Mouse (Mus musculus): ENCODE data around the gene Dnaja3. TPM values are rescaled to one million over a fixed set of nuclear protein-coding genes. Genes with fewer than 3 reads are reported as not detected.

The Dnaja3 gene
- polyA plus RNA-seq, 1 experiment, result 18.3 TPM

DNA sequence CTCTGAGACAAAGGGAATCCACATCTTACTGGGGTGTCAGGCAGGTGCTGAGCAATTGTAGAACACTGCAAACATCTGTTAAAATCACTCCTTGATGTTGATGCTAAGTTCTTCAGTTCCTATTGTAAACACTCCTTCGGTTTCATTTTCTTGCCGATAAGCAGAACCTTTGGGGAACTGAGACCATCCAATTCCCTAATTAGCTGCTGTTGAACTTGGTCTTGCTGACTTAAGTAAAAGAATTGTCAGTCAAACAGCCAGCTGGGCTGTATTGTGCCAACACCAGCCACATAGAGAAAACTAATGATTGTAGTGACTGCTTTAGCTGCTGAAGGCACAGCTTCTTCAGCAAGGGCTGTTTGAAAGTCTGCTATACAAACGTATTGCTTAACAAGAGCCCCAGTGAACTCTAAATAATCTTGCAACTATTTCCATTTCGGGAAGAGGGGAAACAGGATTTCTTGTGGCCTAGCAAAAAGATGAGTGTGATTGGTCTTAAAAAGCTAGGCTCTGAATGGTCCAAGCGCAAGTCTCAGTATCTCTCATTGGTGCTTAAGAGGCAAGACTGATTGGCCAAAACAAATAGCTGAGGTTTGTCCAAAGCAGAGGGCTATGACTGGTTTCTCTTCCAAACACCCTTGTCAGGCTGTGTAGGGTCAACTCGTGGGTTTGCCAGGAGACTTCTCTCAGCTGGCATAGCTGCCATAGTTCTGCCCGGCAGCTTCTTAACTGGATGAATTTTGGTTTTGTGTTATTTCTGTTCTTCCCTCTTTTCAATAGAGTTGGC, 82.5 kb downstream of the Dnaja3 start:
- WGBS, result 46% methylated on average over 7 of the region's 7 CpGs
- no peaks in the 10 kb centered on the region for H3K36me3 ChIP-seq (ENCODE audit: control insufficient read depth, insufficient read depth, low read length)
- DNase-seq, result no peak
- no peaks in the 10 kb centered on the region for H3K27me3 ChIP-seq (ENCODE audit: control insufficient read depth, insufficient read depth, low read length)
- TF ChIP-seq CTCF (IDR thresholded peaks at IDR 0.05; ENCODE audit: borderline replicate concordance, control insufficient read depth, extremely low read depth, insufficient read depth, low read length, poor library complexity), result no peak
- TF ChIP-seq POLR2A (IDR thresholded peaks at IDR 0.05; ENCODE audit: control insufficient read depth, extremely low read depth, insufficient read depth, low read length, poor library complexity), result no peak
- H3K4me1 ChIP-seq (replicated peaks; ENCODE audit: control insufficient read depth, insufficient read depth, low read length), result peaks cover 18% of the 10 kb centered on the region
- peak overlapping the region; percentile 84 for H3K27ac ChIP-seq (ENCODE audit: control insufficient read depth, insufficient read depth, low read length)
- H3K4me3 ChIP-seq (ENCODE audit: control insufficient read depth, insufficient read depth, low read length), result no peak overlapping the region

DNA sequence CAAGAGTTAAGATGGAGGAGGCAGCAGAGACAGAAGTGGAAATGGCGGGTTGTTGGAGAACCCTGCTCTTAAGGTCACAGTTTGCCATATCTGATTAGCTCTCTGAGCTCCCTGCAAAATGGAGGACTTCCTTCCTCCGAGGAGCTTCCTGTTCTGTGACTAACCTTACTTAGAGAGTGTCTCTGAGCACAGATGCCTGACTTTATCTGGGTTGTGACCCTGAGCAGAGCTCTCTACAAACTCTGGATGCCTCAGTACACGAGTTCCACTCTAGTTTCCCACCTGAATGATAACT, 83.1 kb downstream of the Dnaja3 start:
- DNase-seq, result peak; percentile 19
- H3K27ac ChIP-seq (ENCODE audit: control insufficient read depth, insufficient read depth, low read length), result peak overlapping the region; percentile 57
- WGBS, result 44% methylated on average over 3 of the region's 3 CpGs
- no peaks in the 10 kb centered on the region for H3K27me3 ChIP-seq (ENCODE audit: control insufficient read depth, insufficient read depth, low read length)
- H3K36me3 ChIP-seq (ENCODE audit: control insufficient read depth, insufficient read depth, low read length), result no peaks in the 10 kb centered on the region
- no peak for TF ChIP-seq CTCF (IDR thresholded peaks at IDR 0.05; ENCODE audit: borderline replicate concordance, control insufficient read depth, extremely low read depth, insufficient read depth, low read length, poor library complexity)
- no peak for TF ChIP-seq POLR2A (IDR thresholded peaks at IDR 0.05; ENCODE audit: control insufficient read depth, extremely low read depth, insufficient read depth, low read length, poor library complexity)
- no peak overlapping the region for H3K4me3 ChIP-seq (ENCODE audit: control insufficient read depth, insufficient read depth, low read length)
- peaks cover 18% of the 10 kb centered on the region for H3K4me1 ChIP-seq (replicated peaks; ENCODE audit: control insufficient read depth, insufficient read depth, low read length)

DNA sequence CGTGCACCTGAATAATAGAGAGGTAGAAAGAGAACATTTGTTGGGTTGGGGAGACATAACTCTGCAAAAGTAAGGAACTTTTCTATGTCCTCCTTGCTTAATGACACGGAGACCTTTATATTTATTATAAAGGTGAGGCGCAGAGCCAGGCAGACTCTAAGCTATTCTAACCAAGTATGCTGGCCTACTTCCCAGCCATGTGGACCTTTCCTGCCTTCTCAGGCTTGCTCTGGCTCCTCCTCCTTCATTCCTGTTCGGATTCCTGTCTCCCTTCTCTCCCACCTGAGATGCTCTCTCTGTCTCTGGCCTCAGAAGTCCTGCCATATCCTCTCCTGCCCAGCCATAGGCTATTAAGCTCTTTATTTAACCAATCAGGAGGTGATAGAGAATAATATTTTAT, 85.5 kb downstream of the Dnaja3 start:
- Histone ChIP-seq H3K36me3 (ENCODE audit: control insufficient read depth, insufficient read depth, low read length) (no peaks in the 10 kb centered on the region), H3K27ac (ENCODE audit: control insufficient read depth, insufficient read depth, low read length) (no peak overlapping the region), H3K27me3 (ENCODE audit: control insufficient read depth, insufficient read depth, low read length) (no peaks in the 10 kb centered on the region), H3K4me1 (replicated peaks; ENCODE audit: control insufficient read depth, insufficient read depth, low read length) (peaks cover 21% of the 10 kb centered on the region), H3K4me3 (ENCODE audit: control insufficient read depth, insufficient read depth, low read length) (no peak overlapping the region)
- TF ChIP-seq CTCF (IDR thresholded peaks at IDR 0.05; ENCODE audit: borderline replicate concordance, control insufficient read depth, extremely low read depth, insufficient read depth, low read length, poor library complexity) (no peak), POLR2A (IDR thresholded peaks at IDR 0.05; ENCODE audit: control insufficient read depth, extremely low read depth, insufficient read depth, low read length, poor library complexity) (no peak)
- DNase-seq, result no peak
- WGBS, result 94% methylated on average over 4 of the region's 4 CpGs

DNA sequence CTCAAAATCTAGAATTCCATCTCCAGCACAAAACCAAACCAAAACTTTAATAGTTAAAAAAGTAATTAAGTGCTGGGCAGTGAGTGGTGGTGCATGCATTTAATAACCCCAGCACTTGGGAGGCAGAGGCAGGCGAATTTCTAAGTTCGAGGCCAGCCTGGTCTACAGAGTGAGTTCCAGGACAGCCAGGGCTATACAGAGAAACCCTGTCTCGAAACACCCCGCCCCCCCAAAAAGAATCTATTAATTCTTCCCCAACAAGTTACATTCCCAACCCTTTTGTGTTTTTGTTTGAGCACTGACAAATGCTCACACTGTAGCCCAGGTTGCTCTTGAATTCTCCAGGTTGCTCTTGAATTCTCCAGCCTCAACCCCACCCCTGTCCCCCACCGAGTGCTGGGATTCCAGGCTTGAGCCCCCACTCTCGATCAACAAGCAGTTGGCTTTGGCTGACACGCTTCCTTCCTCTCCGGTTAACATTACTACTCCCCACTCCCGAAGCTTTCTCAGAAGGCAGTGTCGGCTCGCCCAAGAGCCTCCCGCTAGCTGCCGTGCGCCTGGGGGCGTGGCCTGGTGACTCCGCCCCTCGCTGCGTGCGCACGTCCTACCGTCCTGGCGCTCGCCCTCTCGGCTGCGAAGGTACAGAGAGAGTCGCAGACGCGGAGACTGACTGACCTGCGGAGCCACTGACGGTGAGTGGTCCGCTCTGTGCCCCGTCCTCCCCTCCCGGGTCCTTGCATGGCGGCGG, 86.2 kb downstream of the Dnaja3 start, which contains the start of gene Hmox2:
TSS of gene Hmox2 (plus strand) at position 582 of the 748 bp plus-strand sequence.
- Histone ChIP-seq H3K4me3 (ENCODE audit: control insufficient read depth, insufficient read depth, low read length) (peak within 1 kb of the TSS; percentile 82), H3K27me3 (ENCODE audit: control insufficient read depth, insufficient read depth, low read length) (no peaks in the 10 kb centered on the region), H3K36me3 (ENCODE audit: control insufficient read depth, insufficient read depth, low read length) (no peaks in the 10 kb centered on the region), H3K4me1 (replicated peaks; ENCODE audit: control insufficient read depth, insufficient read depth, low read length) (peaks cover 21% of the 10 kb centered on the region), H3K27ac (ENCODE audit: control insufficient read depth, insufficient read depth, low read length) (peak within 1 kb of the TSS; percentile 70; the same call in 1 of the 2 replicates)
- 5% methylated on average over 35 of the region's 35 CpGs for WGBS
- TF ChIP-seq POLR2A (IDR thresholded peaks at IDR 0.05; ENCODE audit: control insufficient read depth, extremely low read depth, insufficient read depth, low read length, poor library complexity) (peak; percentile 85), CTCF (IDR thresholded peaks at IDR 0.05; ENCODE audit: borderline replicate concordance, control insufficient read depth, extremely low read depth, insufficient read depth, low read length, poor library complexity) (0 out of 2 replicates have a peak, but pooled peaks have one; percentile 30)
- peak; percentile 96 for DNase-seq

DNA sequence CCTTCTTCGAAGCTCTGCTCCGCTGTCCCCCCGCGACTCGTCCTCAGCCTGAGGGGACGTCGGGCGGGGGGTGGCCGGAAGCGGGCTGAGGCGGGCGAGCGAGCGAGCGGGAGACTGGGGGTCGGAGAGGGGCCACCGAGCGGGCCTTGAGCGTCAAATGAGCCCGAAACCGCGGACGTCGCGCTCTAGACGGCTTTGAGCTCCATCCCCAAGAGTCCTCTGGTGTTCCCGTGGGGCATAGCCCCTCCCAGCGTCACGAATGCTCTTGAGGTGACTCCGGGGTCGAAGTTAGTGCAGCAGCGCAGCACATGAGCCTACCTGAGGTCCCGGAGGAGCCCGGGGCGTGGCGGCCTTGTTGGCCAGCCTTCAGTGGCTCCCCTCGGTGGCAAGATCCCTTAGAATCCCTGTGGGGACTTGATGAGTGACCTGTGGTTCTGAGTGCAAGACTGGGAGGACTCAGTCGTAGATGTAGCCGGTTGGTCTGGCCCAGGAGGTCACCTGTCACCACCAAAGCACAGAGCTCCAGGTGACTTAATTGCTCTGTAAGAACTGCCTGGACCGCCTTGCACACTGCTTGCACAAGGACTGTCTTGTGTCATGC, 86.8 kb downstream of the Dnaja3 start:
- Histone ChIP-seq H3K4me3 (ENCODE audit: control insufficient read depth, insufficient read depth, low read length) (peak overlapping the region; percentile 82), H3K4me1 (replicated peaks; ENCODE audit: control insufficient read depth, insufficient read depth, low read length) (peaks cover 21% of the 10 kb centered on the region), H3K27me3 (ENCODE audit: control insufficient read depth, insufficient read depth, low read length) (no peaks in the 10 kb centered on the region), H3K36me3 (ENCODE audit: control insufficient read depth, insufficient read depth, low read length) (no peaks in the 10 kb centered on the region), H3K27ac (ENCODE audit: control insufficient read depth, insufficient read depth, low read length) (no peak overlapping the region)
- WGBS, result under 1% methylated on average over 40 of the region's 40 CpGs
- TF ChIP-seq CTCF (IDR thresholded peaks at IDR 0.05; ENCODE audit: borderline replicate concordance, control insufficient read depth, extremely low read depth, insufficient read depth, low read length, poor library complexity) (0 out of 2 replicates have a peak, but pooled peaks have one; percentile 5), POLR2A (IDR thresholded peaks at IDR 0.05; ENCODE audit: control insufficient read depth, extremely low read depth, insufficient read depth, low read length, poor library complexity) (no peak)
- no peak for DNase-seq

DNA sequence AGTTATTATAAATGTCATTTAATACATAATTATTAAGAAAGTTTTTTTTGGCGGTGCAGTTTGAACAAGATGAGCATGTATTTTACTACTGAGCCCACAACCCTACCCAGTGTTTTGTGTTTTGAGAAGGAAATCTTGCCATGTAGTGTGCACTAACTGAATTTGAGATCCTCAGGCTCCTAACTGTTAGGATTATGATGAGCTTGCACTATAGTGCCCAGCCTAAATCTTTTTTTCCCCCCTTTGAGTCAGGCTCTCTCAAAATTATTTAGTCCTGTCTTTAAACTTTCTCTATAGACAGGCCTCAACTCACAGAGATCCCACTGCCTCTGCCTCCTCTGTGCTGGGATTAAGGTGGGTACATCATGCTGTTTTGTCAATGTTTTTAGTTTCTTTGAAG, 87.7 kb downstream of the Dnaja3 start:
- H3K4me1 ChIP-seq (replicated peaks; ENCODE audit: control insufficient read depth, insufficient read depth, low read length), result peaks cover 20% of the 10 kb centered on the region
- H3K27ac ChIP-seq (ENCODE audit: control insufficient read depth, insufficient read depth, low read length), result no peak overlapping the region
- H3K4me3 ChIP-seq (ENCODE audit: control insufficient read depth, insufficient read depth, low read length), result no peak overlapping the region
- DNase-seq, result no peak
- TF ChIP-seq POLR2A (IDR thresholded peaks at IDR 0.05; ENCODE audit: control insufficient read depth, extremely low read depth, insufficient read depth, low read length, poor library complexity) (no peak), CTCF (IDR thresholded peaks at IDR 0.05; ENCODE audit: borderline replicate concordance, control insufficient read depth, extremely low read depth, insufficient read depth, low read length, poor library complexity) (no peak)
- 83% methylated on average over 1 of the region's 1 CpGs for WGBS
- no peaks in the 10 kb centered on the region for H3K36me3 ChIP-seq (ENCODE audit: control insufficient read depth, insufficient read depth, low read length)
- H3K27me3 ChIP-seq (ENCODE audit: control insufficient read depth, insufficient read depth, low read length), result no peaks in the 10 kb centered on the region

All from thymus, adult 2 months (tissue).